Mouse (Mus musculus) A20 (cell line): ENCODE results near the gene Tmem203.

Source experiments
- DNase-seq: peaks from one replicate; pipeline ENCODE4 v3.0.0-alpha.2; 2011; ENCODE audit warnings: low read depth, low spot score

Gene Tmem203

DNA sequence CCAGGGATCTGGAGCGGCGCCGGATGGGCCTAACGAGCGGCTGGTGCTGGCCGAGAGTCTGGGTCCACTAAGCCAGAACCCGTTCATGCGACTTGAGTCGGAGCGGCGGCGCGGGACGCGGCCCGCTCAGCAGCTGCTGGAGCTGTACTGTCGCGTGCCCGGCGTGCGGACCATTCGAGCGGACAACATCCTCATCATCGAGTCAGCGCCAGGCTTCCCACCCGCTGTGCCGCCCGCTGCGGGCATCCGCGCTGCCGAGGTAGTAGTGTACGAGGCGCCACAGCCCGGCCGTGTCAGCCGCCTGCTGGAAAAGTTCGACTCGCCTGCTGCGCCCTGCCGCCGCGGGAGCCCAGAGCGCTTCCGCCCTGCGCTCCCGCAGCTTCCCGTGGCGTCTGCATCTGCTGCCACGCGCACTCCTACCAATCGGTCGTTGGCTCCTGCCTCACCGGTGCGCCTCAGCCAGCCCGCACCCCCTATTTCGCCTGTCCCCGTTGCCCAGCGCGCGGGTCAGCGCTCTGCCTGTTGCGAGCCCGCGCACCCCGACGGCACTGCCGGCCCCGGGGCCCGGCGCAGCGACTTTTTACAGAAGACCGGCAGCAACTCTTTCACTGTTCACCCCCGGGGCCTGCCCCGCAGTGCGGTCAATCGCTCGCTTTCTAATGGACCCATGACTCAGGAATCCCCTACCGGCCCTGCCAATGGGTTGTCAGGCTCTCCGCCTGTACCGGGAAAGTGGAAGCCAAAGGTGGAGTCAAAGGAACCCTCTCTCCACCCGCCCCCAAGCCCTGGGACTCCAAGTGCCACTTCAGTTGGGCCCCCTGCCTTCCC, 7.8 kb downstream of the Tmem203 start:
- peak; percentile 79 for DNase-seq

DNA sequence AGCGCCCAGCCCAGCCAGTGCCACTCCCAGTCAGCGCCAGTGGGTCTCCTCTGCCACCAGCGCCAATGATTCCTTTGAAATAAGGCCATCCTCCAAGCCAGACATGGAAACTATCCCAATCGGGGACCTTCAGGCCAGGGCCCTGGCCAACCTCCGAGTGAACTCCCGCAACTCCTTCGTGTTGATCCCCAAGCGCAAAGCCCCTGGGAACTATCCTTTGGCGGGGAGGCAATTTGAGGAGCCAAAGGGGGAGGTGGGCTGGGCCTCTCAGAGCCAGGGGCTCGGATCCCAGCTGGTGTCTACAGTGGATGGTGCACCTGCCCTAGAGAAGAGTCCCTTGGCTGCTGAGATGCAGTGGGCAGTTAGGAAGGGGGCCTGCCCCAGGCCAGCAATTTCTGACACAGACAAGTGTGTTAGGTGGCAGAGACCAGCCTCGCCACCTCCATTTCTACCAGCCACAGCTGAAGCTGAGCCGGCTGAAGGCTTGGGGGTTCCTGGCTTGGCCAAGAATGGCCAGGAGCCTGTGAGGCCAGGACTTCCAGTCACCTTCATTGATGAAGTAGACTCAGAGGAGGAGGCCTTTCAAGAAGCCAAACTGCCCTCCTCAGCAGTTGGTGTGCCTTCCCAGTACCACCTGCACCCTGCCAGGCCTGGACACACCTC, 8.5 kb downstream of the Tmem203 start:
- DNase-seq: no peak

DNA sequence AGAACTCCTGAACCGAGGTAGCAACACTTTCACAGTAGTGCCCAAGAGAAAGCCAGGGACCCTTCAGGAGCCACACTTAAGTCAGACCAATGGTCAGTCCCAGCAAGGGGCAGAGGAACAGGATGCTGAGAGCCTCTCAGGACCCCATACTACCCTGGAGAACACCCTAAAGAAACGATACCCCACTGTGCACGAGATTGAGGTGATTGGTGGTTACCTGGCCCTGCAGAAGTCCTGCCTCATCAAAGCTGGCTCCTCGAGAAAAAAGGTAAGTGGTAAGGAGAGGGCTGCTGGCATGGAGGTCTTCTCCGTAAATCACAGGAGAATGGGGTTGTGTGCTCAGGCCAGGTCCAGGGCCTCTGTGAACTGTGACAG, 9.0 kb downstream of the Tmem203 start:
- DNase-seq: no peak

DNA sequence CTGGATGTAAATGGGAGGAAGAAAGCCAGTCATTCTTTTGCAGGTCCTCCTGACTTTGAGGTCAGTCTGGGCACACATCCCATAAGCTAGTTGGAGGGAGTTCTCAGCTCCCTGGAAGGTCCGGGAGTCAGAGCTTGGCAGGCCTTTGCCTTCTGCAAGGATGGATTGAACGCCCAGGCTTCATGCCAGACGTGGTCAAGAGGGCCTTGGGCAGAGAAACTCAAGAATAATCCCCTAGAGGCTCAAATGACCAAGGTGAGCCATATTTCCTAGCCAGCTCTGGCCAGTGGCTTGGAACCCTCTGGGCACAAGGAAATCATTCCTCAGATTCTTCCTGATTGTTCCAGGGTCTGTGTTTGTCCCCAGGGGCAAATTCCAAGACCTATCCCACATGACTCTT, 9.6 kb downstream of the Tmem203 start:
- DNase-seq: no peak

DNA sequence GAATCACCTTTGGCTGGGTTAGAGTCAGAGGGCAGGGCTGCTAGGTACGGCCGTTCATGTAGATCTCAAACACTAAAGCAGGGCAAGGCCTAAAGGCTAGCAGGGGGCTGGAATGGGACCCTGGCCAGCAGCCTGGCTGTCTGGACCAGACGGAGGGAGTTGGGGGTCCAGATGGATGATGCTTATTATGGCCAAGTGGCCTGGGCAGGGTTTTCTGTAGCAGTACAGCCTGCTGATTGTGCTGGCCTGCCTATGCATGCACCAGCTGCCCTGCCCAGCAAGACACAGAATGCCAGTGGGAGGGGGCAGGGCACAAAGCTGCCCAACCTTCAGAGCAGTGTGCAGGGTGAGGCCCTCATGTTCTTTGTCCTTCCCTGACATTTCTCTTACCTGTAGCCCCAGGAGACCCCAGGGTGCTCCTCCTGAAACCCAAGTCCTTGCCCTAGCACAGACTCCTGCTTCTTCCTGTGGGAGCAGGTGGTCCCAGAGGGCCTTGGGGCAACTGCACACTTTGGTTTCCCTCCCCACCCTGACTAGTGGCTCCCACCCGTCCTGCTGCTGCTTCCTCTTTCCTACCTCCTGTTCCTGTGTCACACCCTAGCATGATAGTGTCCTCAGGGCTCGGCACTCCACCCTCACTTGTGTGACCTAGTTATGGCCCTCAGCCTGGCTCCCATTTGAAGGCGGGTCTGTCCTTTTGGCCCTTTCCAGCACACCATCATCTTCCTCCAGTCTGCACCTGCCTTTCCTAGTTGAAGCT, 10.8 kb downstream of the Tmem203 start:
- peak; percentile 51 for DNase-seq

DNA sequence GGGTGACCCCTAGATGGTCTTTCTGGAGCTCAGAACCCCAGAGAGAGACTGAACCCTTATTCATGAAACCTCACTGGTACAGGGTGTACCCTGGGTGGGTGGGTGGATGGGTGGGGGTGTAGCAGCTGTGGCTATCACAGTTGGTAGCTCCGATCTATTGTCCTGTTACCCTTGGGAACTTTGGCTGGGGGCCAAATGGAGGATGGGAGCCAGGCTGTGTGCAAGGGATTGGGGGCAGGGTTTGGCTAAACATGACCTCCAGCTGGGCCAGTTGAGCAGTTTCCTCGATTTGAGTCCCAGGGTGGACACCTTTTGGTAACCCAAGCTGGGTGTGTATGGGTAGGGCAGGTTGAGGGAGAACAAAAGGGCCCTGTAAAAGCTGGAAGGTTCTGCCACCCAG, 11.5 kb downstream of the Tmem203 start:
- no peak for DNase-seq

DNA sequence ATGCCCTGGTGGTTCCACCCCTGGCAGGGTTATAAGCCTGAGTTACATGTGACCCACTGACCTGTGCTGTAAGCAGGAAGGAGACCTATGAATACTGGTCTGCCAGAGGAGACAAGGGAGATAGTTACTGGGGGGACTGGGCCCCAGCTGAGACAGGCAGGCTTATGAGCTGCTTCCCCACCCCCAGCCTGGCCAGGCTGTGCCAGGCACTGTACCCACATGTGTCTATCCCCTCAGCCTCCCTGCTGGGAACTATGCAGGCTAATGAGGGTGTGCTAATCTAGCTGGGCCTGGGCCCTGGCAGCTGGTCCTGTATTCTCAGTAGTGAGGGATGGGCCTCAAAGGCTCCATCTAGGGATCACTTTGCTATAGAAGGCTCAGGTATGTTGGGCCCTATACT, 12.0 kb downstream of the Tmem203 start:
- DNase-seq: no peak

DNA sequence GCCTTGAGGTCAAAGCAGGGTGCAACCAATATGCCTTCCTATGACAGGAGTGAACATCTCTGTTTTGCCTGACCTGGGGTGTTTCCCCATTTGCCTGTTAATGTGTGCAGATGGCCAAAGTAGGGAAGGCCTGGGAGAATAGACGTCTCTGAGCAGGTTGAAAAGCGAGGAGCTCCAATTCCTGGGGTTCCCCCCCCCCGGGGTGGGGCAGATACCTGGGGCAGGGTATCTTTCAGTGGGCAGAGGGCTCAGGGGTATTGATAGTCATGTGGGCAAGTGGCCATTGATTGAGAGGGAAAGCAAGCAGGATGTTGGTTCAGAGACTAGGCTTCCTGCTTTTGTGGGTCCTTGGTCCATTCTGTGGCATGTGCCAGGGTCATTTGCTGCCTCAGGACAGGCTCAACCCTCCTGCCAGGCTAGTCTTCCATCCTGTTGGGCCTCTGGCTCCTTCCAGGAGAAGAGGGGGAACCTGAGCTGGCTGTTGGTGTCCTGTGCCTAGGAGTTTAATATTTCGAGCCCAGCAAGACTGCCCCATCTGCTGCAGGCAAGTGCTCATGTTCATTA, 12.6 kb downstream of the Tmem203 start:
- no peak for DNase-seq

DNA sequence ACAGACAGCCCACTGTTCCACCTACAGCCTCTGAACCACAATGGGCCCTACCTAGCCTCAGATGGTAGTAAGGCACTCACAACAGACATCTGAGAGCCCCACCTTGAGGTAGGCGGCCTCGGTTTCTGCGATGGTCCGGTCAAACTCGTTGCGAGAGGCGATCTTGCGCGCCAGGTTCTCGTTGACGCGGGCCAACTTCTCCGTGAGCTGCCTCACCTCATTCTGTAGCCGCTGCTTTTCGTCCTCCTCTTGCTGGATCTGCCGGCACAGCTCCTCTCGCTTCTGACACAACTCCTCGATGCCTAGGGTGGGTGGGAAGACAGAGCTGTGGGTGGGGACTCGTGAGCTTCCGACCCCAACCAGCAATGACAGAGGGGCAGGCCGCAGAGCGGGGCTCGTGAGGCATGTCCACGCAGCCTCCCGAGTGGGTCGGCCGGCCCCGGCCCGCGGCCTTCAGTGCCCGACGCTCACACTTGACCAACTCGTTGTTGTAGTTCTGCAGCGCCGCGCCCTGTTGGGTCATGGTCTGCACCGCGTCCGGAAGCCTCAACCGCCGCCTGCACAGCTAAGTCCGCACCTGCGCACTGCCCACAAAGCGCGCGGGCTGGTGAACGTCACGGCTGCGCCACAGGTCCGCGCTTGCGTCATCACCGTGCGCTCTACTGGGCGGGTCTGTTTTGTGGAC, 16.7 kb downstream of the Tmem203 start, which contains the start of the genes Ssna1 and Anapc2:
Gene Ssna1 (minus strand): TSS at position 612 of the 685 bp plus-strand sequence.
Gene Anapc2 (plus strand): TSS at position 652 of the 685 bp plus-strand sequence.
- DNase-seq: peak; percentile 98

DNA sequence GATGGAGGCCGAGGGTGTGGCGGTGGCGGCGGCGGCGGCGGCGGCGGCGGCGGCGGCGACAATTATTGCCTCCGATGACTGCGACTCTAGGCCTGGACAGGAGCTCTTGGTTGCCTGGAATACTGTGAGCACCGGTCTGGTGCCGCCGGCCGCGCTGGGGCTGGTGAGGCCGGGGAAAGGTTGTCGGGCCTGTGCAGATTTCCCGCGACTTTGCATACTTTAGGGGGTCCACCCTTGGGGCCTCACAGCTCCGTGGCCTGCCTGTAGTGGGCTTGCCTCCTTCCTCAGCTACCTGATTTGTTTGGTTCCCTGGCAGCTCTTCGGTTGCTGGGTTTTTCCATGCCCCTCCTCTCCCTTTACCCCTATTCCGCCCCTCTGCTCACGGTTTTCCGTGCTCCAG, 17.3 kb downstream of the Tmem203 start:
- DNase-seq: no peak

DNA sequence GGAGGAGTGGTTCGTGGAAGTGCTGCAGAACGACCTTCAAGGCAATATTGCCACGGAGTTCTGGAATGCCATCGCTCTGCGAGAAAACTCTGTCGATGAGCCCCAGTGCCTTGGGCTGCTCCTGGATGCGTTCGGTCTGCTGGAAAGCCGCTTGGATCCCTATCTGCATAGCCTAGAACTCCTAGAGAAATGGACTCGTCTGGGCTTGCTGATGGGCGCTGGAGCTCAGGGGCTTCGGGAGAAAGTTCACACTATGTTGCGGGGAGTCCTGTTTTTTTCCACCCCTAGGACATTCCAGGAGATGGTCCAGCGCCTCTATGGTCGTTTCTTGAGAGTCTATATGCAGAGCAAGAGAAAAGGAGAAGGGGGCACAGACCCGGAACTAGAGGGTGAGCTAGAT, 17.8 kb downstream of the Tmem203 start:
- no peak for DNase-seq

DNA sequence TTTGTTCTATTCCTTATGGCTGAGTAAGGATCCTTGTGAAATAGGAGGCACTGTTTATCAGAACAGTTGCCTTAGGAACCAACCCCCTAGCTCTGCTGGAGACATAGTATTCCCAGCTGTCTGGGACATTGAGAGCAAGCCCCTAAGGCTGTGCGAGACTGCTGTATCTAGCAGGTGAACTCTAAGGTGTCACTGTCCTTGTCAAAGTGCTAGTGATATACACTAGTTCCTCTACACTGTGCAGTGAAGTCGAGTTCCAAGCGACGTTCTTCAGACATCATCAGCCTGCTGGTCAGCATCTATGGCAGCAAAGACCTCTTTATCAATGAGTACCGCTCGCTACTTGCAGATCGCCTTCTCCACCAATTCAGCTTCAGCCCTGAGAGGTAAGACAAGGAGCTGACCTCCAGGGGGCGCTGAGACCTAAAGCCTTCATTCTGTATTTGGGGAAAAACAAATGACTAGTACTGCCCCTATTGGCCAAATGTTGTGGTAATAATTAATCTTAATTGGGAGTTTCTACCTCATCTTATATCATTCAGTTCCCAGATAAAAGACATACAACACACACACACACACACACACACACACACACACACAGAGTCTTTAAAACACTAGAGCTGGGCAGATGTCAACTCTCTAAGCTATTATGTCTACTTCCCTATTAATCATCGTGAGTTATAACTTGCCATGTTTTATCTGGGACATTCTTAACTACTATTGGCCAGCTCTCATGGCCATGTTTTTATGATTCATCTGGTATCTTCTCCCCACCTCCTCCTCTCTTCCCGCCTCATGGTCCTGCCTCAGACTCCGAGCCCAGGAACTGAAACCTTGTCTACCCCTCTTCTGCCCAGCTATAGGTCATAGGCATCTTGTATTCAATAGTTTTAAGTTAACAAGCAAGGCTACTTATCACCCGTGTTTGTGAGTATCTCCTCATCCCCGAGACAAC, 24.0 kb downstream of the Tmem203 start:
- peak; percentile 84 for DNase-seq

DNA sequence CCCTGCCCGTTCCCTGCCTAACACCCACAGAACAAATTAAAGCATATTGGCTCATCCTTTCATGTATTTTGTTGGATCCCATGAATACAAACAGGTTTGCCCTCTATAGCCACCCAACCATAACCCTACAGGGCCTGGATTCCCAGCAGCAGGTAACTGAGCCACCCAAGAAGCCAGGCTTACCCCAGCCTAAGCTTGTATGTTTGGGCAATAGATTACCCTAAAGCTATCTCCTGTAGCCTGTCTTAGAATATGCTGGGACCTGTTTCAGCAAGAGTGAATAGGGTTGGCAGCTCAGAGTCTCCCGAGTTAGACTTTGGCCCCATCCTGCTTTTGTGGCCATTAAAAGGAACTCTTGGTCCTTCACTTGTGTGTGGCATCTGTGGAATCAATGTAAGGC, 30.3 kb downstream of the Tmem203 start:
- no peak for DNase-seq

DNA sequence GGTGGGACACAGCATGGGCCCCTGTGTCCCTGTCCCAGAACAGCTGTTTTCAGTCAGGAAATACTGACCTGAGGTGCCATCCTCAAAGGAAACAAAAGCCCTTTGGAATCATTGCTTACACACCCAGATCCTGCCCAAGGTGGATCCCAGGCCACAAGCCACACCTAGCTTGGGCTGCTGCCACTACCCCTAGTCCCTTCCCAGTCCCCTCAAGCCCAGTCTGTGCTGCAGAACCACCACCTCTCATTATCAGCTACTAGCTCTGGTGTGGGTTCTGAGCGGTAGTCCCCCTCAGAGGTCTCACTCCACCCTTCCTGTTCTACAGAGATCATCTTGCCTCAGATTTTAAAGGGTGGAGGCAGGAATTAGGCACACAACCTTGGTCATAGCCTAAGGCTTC, 31.1 kb downstream of the Tmem203 start:
- no peak for DNase-seq

DNA sequence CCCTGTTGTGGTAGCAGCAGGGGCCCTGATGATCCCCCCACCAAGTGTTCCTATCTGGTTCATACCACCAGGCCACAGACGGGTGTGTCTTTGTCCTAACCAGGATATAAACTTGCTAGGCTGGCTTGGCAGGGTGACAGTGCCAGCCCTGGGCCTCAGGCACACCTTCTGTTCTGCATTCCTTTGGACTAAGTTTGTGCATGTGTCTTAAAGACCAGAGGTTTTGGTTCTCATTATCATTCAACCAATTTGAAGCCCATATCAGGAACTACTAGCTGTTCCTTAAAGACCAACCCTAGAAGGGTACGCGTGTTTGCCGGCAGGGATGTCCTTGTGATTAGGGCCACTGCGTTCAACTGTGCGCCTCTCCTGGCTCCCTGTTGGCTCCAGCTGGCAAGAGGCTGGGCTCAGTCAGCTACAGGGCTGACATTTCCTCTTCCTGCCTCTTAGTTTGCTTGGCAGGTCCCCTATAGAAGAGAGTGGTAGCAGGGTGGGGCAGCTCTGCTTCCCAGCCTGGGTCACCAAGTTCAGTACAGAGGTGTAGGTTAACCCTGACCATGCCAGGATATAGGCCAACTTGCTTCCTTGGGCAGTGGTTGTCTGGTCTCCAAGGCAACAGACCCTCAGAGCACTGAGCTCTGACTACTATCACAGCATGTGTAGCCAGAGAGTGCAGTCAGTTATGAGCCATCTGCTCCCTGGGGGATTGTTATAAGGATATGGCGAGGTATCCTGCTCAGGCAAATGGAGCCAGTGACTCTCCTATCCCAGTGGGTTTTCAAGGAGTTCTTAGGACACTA, 31.8 kb downstream of the Tmem203 start:
- DNase-seq: no peak

DNA sequence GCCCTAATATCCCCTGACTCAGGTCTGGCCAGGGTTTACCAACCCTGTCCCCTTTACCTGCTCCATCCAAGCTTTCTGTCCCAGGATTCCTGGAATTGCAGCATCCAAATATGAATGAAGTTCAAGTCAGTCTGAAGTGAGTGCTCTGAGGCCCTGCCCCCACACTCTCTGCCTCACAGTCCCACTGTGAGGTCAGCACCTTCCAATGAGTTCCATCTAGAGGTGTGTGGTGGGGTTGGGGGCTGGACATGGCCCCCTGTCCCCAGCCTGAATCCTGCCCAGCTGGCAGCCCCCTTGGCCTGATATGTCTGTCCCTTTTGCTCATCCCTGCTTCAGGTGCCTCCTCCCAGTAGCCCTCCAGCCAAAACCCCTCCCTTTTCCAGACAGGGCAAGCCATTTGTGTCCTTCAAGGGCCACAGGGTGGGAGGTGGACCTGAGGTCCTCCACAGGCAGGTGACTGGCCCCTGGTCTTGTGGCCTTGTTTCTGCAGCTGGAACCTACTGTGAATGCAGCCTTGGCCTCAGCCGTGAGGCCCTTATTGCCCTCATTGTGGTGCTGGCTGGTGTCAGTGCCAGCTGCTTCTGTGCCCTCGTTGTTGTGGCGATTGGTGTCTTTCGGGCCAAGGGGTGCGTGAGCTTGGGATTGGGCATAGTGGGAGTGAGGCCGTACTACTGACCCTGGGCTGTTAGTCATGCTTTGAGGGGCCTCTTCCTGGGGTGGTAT, 32.8 kb downstream of the Tmem203 start, which contains the start of gene Tmem210:
Gene Tmem210 (plus strand): TSS at position 219 of the 723 bp plus-strand sequence.
- DNase-seq: no peak

DNA sequence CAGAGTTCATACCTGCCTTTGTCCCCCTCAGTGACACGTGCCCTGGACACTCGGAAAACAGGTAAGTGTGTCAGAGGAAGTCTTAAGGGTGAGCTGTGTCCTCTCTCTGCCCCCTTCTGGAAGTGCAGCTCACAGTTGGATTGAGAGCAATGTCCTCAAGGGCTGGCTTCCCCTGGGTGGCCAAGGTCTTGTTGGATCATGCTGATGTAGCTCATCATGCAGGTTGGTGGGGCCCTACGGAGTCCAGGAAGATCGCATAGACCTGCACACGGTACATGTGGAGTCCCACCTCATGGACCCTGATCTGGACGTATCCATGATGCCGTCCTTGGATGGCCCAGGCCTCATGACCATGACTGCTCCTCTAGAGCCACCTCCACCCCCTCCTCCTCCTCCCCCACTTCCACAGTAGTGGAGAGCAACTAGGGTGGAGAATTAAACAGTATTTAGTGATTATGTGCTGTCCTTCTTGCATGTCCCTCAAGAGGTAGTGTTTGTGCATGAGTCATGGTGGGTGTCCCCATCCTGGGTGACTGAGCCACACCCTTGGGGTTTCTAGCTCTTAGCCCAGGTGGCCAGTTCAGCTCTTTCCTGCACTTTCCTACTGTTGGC, 33.6 kb downstream of the Tmem203 start:
- DNase-seq: no peak

DNA sequence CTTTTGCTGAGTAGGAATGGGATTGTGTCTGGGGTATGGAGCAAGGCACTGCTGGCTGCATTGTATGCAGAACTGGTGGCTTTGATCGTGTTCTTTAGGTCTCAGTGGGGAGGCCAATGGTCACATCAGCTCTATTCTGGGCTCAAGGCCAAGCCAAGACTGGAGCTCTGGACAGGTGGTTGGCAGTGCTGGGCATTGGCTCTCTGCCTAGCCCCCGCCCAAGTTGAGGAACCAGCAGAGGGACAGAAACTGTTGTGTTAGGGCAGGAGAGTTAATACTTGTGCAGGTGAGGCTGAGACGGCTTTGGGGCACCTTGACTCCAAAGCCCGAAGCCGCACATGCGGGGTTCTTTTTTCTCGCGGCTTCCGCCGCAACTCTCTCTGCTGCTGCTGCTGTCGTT, 34.4 kb downstream of the Tmem203 start, which contains the start of gene Lrrc26:
Gene Lrrc26 (plus strand): TSS at position 265 of the 400 bp plus-strand sequence.
- DNase-seq: no peak
